Mouse (Mus musculus): Measurements from ENCODE around the gene Hist1h2ag. TPM values are rescaled to one million over a fixed set of nuclear protein-coding genes. Genes with fewer than 3 reads are reported as not detected.

Hist1h2ag gene
- total RNA-seq, 2 experiments from 2014 or later: 2.7 to 1,459 TPM

DNA sequence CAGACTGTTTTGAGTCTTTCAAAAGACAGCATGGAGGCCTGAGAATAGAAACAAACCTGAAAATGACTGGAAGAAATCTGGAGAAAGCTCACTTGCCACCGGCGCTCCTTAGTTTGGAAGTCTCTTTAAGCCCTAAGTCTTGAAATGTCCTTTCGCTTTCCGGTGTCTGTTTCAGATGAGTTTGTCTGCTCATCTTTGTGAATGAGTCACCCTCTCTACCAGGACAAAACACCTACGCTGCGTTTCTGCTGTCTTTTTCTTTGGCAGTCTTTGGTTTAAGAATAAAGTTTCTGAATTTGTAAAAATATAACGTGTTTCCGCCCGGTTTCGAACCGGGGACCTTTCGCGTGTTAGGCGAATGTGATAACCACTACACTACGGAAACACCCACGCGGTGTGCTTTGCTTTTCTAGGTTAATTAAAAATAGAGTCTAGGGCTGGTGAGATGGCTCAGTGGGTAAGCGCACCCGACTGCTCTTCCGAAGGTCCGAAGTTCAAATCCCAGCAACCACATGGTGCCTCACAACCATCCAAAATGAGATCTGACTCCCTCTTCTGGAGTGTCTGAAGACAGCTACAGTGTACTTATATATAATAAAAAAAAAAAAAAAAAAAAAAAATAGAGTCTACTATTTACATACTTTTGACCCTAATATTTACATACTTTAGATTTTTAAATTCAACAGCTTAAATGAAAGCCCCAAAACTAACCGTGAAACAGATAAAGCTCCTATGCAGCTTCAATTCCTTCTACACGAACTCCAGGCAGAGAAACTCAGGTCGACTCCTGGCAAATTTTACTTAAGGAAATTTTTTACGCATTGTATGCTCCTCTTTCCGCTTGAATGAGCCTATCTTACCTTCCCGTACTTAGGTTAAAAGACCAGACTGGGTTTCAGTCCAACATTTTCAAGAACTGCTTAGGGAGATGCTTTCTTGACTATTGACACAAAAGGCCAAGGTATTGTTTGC lies 27.0 kb downstream of the Hist1h2ag start:
- peak; percentile 74 for ATAC-seq (replicated peaks; ENCODE audit: poor library complexity, severe bottlenecking)

DNA sequence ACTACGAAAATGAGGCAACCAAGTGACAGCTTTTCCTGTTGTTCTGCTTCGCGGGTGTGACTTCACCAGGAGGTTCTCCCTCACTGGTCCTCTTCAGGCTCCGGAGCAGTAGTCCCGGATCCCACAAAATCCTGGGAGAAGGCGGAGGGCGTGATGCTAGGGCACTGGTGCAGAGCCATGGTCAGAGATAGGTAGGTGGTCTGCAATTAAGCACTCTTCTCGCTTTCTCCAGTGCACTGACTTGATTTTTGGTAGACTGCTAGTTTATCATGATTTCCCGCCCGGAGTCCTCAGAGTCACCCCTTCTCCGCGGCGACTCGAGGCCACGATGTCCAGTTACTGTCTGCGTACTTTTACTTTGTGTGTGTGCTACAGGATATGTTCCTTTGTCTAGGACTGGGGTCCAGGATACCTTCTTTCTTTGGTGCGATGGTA lies 28.3 kb downstream of the Hist1h2ag start:
- ATAC-seq (replicated peaks; ENCODE audit: poor library complexity, severe bottlenecking): no peak

DNA sequence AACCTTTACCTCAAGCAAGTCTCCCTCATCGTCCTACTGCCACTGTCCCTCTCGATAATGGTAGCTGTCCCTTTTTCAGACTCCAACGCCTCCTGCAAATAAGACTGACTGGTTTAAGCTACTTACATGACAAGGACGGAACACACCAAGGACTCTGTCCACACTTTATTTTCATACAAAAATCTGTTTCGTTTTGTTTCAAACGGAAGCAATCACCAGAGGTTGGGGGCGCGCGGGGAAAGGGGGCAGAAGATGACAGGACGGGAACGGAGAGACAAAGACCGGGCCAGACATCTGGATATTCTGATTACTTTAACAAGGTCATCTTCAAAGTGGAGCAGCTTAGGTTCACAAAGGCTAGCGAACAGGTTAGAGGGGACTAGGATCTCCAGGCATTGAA lies 29.0 kb downstream of the Hist1h2ag start:
- no peak for ATAC-seq (replicated peaks; ENCODE audit: poor library complexity, severe bottlenecking)

DNA sequence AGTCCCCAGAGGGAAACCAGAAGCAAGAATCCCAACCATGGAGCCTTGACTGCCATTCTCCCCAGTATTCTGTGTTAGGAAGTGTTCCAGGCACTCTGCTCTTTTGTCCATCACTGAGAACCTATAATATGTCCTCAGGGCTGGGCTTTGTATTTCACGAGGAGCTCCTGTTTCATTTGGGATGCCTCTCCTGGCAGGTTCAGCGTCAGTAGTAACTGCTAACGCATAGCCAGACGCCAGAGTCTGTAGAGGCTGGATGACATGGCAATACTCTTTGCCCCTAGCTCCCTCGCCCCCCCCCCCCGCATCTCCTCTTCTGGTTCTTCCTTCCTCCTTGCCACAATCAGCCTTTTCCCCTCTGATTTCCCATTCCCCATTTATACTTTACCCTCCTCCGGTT lies 33.1 kb downstream of the Hist1h2ag start, which contains the start of gene Prss16:
Prss16 (minus strand) TSS at position 101 of the 400 bp plus-strand sequence.
- no peak for ATAC-seq (replicated peaks; ENCODE audit: poor library complexity, severe bottlenecking)

DNA sequence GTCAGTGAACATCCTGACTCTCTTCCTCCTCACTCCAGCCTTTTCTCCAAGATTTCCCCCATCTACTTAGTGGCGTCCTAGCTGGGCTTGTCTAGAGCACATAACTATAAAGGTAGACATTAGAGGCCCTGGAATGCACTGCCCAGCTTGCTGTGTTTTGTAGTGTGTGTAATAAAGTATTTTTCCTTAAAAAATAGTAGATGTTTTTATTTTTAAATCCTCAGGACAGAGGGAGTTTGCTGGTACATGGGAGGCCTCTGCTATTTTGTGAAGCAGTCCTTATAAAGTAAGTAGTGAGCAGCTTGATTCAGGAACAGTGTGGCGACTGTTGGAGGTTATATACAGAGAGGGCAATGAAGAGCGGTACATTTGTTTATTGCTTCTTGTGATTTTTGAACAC lies 34.0 kb downstream of the Hist1h2ag start:
- ATAC-seq (replicated peaks; ENCODE audit: poor library complexity, severe bottlenecking): no peak

DNA sequence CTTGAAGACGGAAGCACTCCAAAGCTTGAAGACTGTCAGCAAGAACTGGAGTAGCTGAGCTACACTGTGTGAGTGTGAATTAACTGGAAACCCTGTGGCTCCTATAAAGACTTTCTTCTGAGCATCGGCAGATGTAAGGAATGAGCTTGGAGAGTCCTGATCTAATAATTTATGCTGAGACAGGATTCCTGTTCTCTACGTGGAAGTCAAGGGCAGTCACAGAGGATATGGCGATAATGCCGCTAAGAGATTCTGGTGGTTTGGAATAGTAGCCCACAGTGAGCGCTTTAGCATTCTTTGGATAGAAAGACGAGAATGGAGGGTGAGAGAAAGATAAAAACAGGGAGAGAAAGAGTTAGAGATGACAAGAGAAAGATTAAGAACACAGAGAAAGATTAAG lies 34.9 kb downstream of the Hist1h2ag start:
- no peak for ATAC-seq (replicated peaks; ENCODE audit: poor library complexity, severe bottlenecking)

DNA sequence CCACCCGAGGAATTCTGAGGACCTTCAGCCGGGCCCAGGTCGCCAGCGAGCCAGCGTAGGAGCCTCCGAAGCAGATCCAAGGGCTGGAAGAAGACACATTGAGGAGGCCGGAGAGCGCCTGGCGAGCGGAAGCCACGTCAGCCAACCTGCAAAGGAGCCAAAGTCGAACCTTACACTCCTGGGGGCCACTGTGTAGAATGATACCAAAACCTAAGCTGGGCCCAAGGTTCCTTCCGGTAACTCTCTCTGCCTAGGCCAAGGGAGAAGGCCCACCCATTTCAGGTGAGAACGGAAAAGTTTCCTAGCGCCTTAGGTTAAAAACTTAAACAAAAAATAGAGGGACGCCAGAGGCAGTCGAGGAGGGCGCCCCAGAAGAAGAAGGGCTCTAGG lies 35.6 kb downstream of the Hist1h2ag start:
- ATAC-seq (replicated peaks; ENCODE audit: poor library complexity, severe bottlenecking): no peak

DNA sequence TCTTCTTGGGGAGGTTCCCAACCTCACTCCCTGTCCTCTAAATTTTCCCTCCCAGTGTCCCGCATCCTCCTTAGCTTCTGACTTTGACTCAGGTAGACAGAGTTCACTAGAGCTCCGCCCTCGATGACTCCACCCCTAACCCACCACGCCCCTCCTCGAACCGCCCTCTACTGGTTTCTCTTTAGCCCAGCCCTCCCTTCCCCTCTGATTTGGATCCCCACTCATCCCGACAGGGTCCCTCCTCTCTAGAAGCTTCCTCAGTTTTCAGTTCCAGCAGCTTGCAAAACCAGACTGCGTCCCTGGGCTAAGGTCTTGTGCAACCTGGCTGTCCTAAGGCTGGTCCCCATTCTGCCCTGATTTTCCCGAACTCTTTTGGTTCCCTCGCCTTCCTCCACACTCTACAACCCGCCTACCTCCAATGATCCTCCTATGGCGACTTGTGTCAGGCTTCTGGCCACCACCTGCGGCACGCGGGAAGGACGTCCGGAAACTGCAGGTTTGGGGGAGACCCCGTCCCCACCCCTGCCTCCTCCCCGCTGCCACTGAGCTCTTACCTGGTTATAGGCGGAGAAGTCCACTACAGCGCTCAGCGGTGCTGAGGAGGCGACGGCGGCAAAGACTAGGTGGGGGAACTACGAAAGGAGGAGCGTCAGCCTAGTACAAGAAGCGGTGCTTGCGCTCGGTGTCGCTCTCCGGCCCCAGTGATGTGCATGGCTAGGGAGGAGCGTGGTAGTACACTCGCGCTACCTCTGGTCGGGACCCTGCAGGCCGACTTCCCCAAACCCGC lies 36.2 kb downstream of the Hist1h2ag start:
- ATAC-seq (replicated peaks; ENCODE audit: poor library complexity, severe bottlenecking): peak; percentile 43

DNA sequence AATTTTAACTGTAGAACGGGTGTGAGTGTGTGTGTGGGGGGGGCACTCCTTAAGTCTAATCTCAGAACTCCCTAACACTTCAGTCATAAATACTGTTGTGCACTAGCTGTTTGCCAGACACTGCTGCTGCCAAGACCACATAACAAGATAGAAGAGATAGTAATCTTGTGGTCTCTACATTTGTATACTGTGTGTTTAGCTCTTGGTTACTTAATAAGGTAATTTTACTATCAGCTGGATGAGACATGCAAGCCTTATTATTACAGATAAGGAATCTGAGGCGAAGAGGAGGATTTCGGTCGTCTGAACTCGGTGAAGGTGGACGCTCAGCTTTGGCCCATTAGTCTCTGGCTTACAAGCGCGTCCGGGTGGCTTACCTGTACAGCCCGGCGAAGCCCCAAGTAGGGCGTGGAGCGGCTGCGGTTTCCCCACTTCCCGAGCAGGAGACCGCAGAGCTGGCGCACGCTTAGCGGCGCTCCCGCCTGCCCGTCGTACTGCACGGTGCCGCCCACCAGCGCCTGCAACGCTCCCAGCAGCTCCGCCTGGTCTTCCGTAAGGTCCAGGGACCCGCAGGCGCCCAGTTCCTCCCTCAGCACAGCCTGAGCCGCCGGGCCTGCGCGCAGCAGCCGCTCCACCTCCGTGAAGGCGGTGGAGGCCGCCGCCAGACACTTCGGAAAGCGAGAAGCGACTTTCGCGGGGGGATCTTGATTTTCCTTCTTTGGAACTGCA lies 37.0 kb downstream of the Hist1h2ag start:
- ATAC-seq (replicated peaks; ENCODE audit: poor library complexity, severe bottlenecking): peak; percentile 52

DNA sequence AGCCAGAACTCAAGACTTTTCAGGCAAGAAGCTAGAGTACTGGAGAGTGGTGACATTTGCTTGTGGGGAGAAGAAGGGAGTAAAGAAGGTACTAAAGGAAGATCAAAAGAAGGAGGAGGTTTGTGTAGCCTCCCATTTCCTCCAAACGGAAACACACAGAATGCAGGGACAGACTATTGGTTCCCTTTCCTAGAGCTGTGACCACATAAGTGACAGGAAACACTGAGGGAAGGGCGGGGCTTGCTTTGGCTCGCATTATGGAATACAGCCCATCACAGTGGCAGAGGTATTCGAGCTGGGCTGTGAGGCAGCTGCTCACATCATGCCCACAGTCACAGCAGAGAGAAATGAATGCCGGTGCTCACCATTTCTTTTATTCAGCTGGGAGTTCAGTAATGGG lies 40.9 kb downstream of the Hist1h2ag start:
- ATAC-seq (replicated peaks; ENCODE audit: poor library complexity, severe bottlenecking): peak; percentile 57

DNA sequence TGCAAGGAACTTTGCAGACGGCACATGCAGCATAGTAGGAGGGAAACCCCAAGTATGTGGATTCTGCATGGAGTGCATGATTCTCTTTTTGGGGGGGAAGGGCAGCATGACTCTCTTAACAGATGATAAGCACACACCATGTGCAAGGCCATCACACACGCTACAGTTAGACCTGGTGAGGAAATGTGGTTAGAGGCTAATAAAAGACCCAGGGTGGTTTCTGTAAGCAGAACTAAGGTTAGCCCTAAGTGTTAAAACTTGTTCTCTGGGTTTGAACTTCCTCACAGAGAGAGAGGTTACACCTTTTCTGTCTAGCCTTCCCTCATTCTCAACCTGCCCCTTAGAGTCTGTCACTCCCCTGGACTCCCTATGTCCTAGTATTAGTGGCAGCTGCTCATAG lies 41.4 kb downstream of the Hist1h2ag start:
- peak; percentile 41 for ATAC-seq (replicated peaks; ENCODE audit: poor library complexity, severe bottlenecking)

DNA sequence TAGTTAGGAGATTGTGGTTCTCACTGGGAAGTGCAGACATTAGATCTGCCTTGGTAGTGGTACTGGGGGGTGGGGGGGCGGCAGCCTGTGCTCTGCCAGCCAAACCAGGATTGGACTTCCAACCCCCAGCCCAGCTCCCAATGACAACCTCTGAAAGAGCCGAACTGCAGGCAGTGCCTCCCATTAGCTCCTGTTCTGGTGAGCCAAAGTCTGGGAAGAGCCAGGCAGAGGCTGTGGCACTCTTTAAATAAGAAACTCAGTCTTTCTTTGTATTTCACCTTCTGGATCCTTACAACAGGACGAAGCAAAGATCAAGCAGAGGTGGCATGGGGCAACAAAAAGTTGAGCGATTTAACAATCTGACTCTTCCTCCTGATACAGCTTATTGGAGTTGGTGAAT lies 43.6 kb downstream of the Hist1h2ag start:
- ATAC-seq (replicated peaks; ENCODE audit: poor library complexity, severe bottlenecking): no peak

DNA sequence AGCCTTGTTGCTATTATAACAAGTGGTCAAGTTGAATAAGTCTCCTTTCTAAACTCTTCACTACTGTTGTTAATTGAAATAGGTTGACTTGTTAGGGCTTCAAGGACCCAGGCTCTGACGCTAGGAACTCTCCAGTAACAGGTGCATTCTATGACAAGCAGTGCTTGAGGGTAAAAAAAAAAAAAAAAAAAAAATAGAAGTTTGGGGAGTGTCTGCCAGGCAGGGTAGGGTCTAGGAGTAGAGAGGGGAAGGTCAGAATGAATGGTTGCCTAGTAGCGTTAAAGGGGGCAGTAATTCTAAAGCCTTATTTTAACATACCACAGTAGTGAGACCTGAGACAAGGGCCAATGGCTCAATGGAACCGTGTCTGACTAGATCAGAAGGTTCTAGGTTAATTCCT lies 44.3 kb downstream of the Hist1h2ag start:
- no peak for ATAC-seq (replicated peaks; ENCODE audit: poor library complexity, severe bottlenecking)

DNA sequence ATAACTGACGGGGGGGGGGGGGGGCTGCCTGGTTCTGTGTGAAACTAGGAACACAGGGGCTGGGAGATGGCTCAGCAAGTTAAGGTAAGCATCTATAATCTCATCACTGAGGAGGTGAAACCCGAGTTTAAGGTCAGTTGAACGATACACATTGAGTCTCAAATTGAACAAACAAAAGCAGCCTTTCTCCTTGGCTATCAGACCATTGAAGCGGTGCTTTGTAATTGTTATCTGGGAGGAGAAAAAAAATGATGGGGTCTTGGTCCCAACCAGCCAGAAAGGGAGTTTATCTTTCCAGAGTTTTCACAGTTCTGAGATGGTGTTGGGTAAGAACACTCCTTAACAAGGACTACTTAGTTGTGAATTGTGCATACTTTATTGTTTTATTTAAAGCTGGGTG lies 44.9 kb downstream of the Hist1h2ag start:
- no peak for ATAC-seq (replicated peaks; ENCODE audit: poor library complexity, severe bottlenecking)

DNA sequence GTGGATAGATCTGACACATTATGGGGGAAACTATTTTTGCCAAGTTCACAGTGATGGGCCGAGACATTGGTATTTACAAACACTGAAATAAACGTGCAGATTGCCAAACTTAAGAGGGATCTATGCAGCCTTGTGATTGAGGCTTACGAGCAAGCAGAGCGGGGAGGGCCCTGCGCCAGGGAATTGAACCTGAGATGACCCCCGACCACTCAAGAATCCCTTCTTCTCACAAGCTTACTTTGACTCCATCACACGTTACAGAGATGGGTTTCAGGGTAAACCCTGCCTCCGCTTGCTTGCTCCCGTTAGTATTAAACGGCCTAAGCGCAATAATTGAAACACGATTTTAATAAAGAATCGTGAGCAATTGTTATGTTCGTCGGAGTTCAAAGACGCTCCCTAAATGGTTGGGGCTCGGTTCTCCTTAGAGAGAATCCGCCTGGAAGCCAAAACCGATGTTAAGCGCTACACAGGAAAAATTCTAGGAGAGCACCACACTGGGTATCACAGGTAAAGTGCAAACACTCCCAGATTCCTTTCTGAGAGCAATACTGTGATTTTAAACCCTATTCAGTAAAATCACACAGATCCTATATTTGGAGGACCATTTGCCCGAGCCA lies 45.4 kb downstream of the Hist1h2ag start:
- no peak for ATAC-seq (replicated peaks; ENCODE audit: poor library complexity, severe bottlenecking)

DNA sequence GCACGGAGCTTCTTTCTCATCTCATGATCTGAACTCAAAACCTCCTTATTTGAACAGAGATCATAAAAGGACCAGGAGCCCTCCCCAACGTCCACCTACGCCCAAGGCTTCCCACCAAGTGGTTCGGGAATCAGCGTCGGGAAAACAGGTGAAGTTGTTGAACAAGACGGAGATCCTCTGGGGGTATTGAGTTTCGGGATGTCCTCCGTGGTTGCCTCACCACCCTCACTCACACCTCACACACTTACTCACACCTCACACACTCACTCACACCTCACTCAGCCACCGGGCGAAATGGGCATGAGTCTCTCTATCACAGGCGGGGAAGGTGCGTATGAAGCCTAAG lies 45.9 kb downstream of the Hist1h2ag start:
- ATAC-seq (replicated peaks; ENCODE audit: poor library complexity, severe bottlenecking): no peak

DNA sequence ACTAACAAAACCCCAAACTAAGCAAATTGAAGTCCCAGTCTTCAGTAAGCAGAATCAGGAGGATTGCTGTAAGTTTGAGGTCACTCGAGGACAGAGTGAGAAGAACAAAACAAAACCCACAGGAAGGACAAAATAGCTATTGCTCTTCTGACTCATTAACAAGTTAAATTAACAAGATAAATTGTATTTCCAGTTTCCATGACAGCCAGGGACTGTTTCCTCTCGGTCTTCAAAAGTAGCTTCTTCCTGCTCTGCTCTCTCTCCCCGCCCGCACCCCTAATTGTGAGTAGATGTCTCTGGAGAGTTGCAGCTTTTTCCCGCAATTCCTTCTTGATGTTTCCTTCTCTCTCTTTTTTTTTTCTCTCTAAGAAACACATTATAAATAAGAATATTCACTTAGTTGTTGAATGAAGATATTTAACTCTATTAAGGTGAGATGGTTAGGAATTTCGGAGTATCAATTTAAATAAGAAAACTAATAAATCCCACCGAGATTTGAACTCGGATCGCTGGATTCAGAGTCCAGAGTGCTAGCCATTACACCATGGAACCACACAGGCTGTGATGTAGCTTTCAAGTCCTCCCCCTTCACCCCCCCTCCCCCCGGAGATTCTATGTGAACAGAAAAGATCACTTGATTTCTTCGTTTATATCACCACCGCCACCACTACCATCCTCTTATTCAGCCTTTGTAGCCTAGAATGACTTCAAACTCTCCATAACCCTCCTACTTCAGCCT lies 46.5 kb downstream of the Hist1h2ag start:
- peak; percentile 66 for ATAC-seq (replicated peaks; ENCODE audit: poor library complexity, severe bottlenecking)

DNA sequence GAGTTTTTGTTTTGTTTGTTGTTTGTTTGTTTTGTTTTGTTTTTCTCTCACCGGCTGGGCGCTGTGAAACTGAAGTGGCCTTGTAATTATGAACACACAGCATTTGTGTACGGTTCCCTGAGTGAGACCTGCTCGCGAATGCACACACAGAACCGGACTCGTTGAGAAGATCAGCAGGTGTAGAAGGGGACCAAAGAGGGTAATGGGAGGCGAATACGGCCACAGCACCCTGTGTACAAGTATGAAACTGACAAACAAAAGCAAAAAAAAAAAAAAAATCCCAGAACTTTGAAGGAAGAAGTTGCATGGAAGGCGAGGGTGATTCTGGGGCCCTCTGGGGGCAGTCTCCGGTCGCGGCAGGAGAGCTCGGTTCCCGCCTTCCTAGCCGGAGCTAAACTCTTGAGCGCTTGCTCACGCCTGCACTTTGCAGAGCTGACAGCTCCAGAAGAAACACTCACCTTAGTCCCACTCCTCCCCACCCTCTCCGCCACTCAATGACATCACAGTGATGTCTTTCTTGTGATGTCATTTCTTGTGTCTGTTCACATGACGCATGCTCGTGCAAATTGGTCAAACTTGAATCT lies 47.3 kb downstream of the Hist1h2ag start:
- peak; percentile 67 for ATAC-seq (replicated peaks; ENCODE audit: poor library complexity, severe bottlenecking)

DNA sequence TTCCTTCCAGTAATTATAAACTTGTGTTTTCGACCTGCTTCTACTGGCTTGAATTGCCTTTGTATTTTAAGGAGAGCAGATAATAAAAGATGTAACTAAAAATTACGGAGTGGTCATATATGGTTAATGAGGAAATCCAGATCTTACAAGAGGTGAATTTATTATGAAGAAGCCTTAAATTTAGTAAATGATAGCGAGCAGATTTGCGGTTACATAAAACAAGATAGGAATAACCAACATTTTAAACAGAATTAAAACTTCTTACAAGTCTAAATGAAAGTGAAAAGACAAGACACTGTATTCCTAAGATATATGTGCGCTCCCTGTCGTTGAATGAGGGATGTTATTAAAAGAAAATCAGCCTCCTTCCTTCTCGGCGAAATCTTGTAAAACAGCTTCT lies 47.8 kb downstream of the Hist1h2ag start:
- no peak for ATAC-seq (replicated peaks; ENCODE audit: poor library complexity, severe bottlenecking)

All from granulocyte monocyte progenitor cell, adult 5-6 weeks (primary cell).